Mouse (Mus musculus): ENCODE results near the gene Fermt2. TPM values are rescaled to one million over a fixed set of nuclear protein-coding genes. Genes with fewer than 3 reads are reported as not detected.

The Fermt2 gene
- polyA plus RNA-seq, 1 experiment: not detected

DNA sequence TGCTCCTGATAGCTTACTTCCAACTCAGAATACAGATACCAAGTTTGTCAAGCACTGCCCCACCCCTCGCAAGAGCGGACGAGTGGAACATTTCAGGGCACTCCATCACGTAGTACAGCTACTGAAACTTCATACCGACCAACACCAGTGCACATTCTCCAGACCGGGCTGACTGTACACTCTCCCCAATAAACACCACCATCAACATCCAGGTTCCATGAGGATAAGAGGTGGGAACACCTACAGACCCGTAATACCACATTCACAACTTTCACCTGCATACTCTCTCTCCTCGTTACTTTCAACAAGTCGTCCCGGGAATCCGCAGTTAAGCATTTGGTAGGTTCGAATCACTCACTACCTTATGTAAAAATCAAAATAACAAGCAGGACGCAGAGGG lies 1.1 kb downstream of the Fermt2 start:
- peaks cover 47% of the 10 kb centered on the region for H3K27me3 ChIP-seq (ENCODE audit: control insufficient read depth)
- TF ChIP-seq GATA1 (IDR thresholded peaks at IDR 0.05; ENCODE audit: low read length) (no peak), TAL1 (IDR thresholded peaks at IDR 0.05; ENCODE audit: low read length) (no peak)
- peak overlapping the region; percentile 61 for H3K4me3 ChIP-seq (replicated peaks)

DNA sequence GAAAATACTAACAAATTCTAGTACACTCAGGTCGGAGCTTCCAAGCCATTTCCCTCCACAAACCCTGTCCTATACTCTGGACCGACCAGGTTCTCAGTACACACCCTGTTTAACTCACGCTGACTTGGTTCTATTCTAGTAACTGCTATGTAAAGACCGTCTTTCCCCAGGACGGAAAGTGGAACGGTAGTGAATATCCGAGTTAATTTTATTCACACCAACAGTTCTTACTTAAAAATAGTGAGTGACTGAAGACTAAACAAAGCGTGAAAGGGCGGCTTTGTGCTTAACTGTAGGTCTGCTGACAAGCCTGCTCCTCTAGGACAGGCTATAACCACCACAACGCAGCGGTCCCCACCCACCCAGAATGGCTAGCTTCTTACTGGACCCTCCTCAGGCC lies 14.1 kb downstream of the Fermt2 start:
- Histone ChIP-seq H3K27me3 (ENCODE audit: control insufficient read depth) (no peaks in the 10 kb centered on the region), H3K36me3 (ENCODE audit: control insufficient read depth) (no peaks in the 10 kb centered on the region), H3K4me3 (replicated peaks) (no peak overlapping the region), H3K9me3 (ENCODE audit: control insufficient read depth, low read length) (no peaks in the 10 kb centered on the region), H3K4me1 (ENCODE audit: control insufficient read depth) (no peaks in the 10 kb centered on the region)
- TF ChIP-seq GATA1 (IDR thresholded peaks at IDR 0.05; ENCODE audit: low read length) (no peak), TAL1 (IDR thresholded peaks at IDR 0.05; ENCODE audit: low read length) (no peak)

More for the DNA sequence above, 1.1 kb downstream of the Fermt2 start:
- no peaks in the 10 kb centered on the region for H3K4me1 ChIP-seq (ENCODE audit: control insufficient read depth)
- H3K36me3 ChIP-seq (ENCODE audit: control insufficient read depth): no peaks in the 10 kb centered on the region
- no peaks in the 10 kb centered on the region; the same call in 1 of the 2 replicates for H3K9me3 ChIP-seq (ENCODE audit: control insufficient read depth, low read length)

DNA sequence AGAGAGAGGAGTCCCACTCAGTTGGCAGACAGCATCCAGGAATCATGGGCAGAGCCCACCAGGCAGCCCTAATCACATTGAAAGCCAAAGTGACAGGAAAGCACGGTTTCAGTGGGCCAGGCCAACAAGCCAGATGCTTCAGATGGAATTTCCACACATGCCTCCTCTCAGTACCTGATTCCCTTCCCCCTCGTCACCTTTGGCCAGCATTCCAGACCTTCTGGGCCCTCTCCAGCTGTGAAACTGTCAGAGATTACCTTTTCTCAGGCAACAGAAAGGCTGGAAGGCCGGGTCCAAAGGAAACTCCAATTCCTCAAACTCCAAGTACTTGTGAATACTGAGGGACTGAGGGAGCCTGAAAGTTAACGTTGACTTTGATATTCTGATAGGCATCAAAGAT lies 19.1 kb downstream of the Fermt2 start:
- Histone ChIP-seq H3K4me3 (replicated peaks) (no peak overlapping the region), H3K4me1 (ENCODE audit: control insufficient read depth) (no peaks in the 10 kb centered on the region), H3K36me3 (ENCODE audit: control insufficient read depth) (no peaks in the 10 kb centered on the region), H3K27me3 (ENCODE audit: control insufficient read depth) (no peaks in the 10 kb centered on the region), H3K9me3 (ENCODE audit: control insufficient read depth, low read length) (no peaks in the 10 kb centered on the region)
- TF ChIP-seq GATA1 (IDR thresholded peaks at IDR 0.05; ENCODE audit: low read length) (no peak), TAL1 (IDR thresholded peaks at IDR 0.05; ENCODE audit: low read length) (no peak)

DNA sequence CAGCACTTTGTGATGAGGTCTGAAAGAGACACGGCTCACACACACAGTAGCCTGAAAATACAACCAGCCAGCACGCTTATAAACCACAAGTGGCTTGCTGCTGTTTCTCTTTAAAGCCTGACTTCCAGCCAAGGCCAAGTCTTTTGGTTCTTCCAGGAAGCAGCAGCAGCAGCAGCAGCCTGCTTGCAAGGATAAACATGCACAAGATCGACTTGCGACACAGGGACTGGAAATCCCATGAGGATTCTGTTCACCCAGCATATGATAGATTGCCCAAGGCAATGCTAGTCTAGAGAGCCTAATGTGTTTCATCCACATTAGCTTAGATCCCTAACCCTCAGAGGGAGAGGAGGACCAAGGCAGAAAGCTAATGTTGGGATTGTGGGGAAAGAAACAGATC lies 22.0 kb downstream of the Fermt2 start:
- TF ChIP-seq GATA1 (IDR thresholded peaks at IDR 0.05; ENCODE audit: low read length) (no peak), TAL1 (IDR thresholded peaks at IDR 0.05; ENCODE audit: low read length) (no peak)
- Histone ChIP-seq H3K27me3 (ENCODE audit: control insufficient read depth) (no peaks in the 10 kb centered on the region), H3K36me3 (ENCODE audit: control insufficient read depth) (no peaks in the 10 kb centered on the region; the same call in 1 of the 2 replicates), H3K4me3 (replicated peaks) (no peak overlapping the region), H3K9me3 (ENCODE audit: control insufficient read depth, low read length) (no peaks in the 10 kb centered on the region), H3K4me1 (ENCODE audit: control insufficient read depth) (no peaks in the 10 kb centered on the region)

DNA sequence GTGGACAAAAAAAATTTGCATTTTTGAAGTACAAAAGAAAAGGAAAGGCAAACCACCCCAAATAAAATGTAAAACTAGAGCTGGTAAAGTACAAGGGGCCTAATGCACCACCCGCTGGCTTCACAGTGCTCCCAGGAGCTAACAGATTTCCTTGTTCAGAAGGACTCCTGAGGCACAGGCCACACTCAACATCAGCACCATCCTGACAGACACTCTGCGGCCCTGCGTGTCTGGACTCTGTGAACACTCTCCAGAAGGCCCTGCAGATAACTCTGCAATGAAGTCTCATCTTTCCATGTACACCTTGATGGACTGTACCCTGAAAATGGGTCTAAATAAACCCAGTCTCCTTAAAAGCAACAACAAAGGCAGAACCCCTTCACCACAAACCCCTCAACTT lies 22.5 kb downstream of the Fermt2 start:
- Histone ChIP-seq H3K9me3 (ENCODE audit: control insufficient read depth, low read length) (no peaks in the 10 kb centered on the region), H3K27me3 (ENCODE audit: control insufficient read depth) (no peaks in the 10 kb centered on the region), H3K4me3 (replicated peaks) (no peak overlapping the region), H3K36me3 (ENCODE audit: control insufficient read depth) (no peaks in the 10 kb centered on the region; the same call in 1 of the 2 replicates), H3K4me1 (ENCODE audit: control insufficient read depth) (no peaks in the 10 kb centered on the region)
- TF ChIP-seq TAL1 (IDR thresholded peaks at IDR 0.05; ENCODE audit: low read length) (no peak), GATA1 (IDR thresholded peaks at IDR 0.05; ENCODE audit: low read length) (no peak)

DNA sequence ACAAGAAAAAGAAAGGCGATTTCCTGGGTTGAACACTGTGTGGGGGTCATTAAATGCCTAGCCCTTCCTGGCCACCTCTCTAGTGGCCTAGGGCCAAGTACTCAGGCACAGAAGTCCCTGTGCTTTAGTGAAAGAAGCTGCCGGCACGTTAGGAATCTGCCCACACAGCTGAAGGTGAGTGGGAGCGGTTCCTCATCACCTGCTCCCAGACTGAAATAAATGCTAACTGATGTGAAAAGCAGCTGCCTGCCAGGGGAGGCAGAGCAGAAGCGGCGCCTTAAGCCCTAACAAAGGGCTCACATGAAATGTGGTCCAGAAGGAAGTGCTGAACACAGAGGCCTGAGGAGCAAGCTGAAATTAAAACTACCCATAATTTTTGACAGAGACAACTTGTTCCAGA lies 22.9 kb downstream of the Fermt2 start:
- Histone ChIP-seq H3K4me1 (ENCODE audit: control insufficient read depth) (no peaks in the 10 kb centered on the region), H3K27me3 (ENCODE audit: control insufficient read depth) (no peaks in the 10 kb centered on the region), H3K36me3 (ENCODE audit: control insufficient read depth) (no peaks in the 10 kb centered on the region; the same call in 1 of the 2 replicates), H3K9me3 (ENCODE audit: control insufficient read depth, low read length) (no peaks in the 10 kb centered on the region), H3K4me3 (replicated peaks) (no peak overlapping the region)
- TF ChIP-seq TAL1 (IDR thresholded peaks at IDR 0.05; ENCODE audit: low read length) (no peak), GATA1 (IDR thresholded peaks at IDR 0.05; ENCODE audit: low read length) (no peak)

DNA sequence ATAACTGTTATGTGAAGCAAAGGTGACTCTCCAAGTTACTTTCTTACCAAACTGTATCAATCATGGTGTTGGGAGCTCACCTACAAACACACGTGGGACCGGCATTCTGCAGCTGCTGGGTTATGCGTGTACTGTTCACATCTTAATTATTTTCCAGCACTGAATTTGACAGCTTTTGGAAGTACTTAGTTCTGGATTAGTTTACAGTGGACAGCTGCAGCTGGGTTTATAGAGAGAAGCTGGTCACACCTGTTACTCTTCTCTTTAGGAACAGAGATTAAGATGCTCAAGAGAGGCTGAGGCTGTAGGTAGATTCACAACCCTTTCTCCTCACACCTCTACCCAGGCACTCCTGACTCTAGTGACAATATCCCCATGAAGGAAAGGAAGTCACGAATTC lies 23.8 kb downstream of the Fermt2 start:
- Histone ChIP-seq H3K36me3 (ENCODE audit: control insufficient read depth) (no peaks in the 10 kb centered on the region; the same call in 1 of the 2 replicates), H3K9me3 (ENCODE audit: control insufficient read depth, low read length) (no peaks in the 10 kb centered on the region), H3K4me3 (replicated peaks) (no peak overlapping the region), H3K27me3 (ENCODE audit: control insufficient read depth) (no peaks in the 10 kb centered on the region), H3K4me1 (ENCODE audit: control insufficient read depth) (no peaks in the 10 kb centered on the region)
- TF ChIP-seq TAL1 (IDR thresholded peaks at IDR 0.05; ENCODE audit: low read length): no peak
- TF ChIP-seq GATA1 (IDR thresholded peaks at IDR 0.05; ENCODE audit: low read length): no peak

DNA sequence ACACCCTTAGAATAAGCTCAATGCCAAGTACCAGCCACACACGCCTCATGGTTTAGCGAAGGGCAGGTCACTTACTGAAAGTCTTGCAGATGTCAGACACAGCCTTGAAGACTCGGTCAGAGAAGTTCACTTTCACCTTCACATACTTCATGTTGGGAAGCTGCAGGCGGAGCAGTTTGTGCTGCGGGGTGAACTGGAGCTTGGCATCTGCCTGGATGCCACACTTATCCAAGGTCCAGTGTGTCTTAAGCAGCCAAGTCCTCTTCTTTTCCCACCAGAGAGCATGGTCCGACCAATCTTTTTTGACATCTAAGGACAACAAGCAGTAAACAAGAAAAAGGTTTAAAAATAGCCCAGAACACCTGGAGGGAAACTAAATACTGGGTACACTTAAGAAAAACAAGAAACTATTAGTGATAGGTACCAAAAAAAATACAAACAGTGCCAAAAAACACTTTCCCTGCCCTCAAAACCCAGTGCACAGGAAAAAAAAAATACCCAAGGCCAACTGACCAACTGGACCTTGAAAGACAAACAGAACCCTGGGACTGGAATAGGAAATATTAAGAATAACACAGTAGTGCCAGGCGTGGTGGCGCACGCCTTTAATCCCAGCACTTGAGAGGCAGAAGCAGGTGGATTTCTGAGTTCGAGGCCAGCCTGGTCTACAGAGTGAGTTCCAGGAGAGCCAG lies 25.4 kb downstream of the Fermt2 start:
- no peak for TF ChIP-seq GATA1 (IDR thresholded peaks at IDR 0.05; ENCODE audit: low read length)
- TF ChIP-seq TAL1 (IDR thresholded peaks at IDR 0.05; ENCODE audit: low read length): no peak
- no peak overlapping the region for H3K4me3 ChIP-seq (replicated peaks)
- no peaks in the 10 kb centered on the region for H3K4me1 ChIP-seq (ENCODE audit: control insufficient read depth)
- no peaks in the 10 kb centered on the region for H3K27me3 ChIP-seq (ENCODE audit: control insufficient read depth)
- H3K9me3 ChIP-seq (ENCODE audit: control insufficient read depth, low read length): no peaks in the 10 kb centered on the region
- H3K36me3 ChIP-seq (ENCODE audit: control insufficient read depth): no peaks in the 10 kb centered on the region; the same call in 1 of the 2 replicates

DNA sequence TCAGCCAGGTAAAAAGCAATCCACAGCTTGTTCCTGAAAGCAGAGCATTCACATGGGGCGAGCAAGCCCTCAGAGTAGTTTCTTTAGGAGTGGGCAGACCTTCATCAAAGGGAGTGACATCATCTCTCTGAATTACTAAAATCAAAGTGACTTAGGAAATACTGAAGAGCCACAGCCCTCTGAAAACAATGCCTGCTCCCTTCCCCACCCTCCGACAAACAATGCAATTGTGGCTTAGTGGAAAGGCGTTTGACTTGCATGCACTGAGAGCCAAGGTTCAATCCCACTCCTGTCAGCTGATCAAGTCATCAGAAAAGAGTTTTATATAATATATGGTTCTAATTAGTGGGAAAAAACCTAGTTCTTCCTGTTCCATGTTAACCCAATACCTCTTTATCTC lies 26.0 kb downstream of the Fermt2 start:
- H3K4me1 ChIP-seq (ENCODE audit: control insufficient read depth): no peaks in the 10 kb centered on the region
- no peak for TF ChIP-seq TAL1 (IDR thresholded peaks at IDR 0.05; ENCODE audit: low read length)
- no peaks in the 10 kb centered on the region for H3K9me3 ChIP-seq (ENCODE audit: control insufficient read depth, low read length)
- no peaks in the 10 kb centered on the region; the same call in 1 of the 2 replicates for H3K36me3 ChIP-seq (ENCODE audit: control insufficient read depth)
- no peak overlapping the region for H3K4me3 ChIP-seq (replicated peaks)
- H3K27me3 ChIP-seq (ENCODE audit: control insufficient read depth): no peaks in the 10 kb centered on the region

DNA sequence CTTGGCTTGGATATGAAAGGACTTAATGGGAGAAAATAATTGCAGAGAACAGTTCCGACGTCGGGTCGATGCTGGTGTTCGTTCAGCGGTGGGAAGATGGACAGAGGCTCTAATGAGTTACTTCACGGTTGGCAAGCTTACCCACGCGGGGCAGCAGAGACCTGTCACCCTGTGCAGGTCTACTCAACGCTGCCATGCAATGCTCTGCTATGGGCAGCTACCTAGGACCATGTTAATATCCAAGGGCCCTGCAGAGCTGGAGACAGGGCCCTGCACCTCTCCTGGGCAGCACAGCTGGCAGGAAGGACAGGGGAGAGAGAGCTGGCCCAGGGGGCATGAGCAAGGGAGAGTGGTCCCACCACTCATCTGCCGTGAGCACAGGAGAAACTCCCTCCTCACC lies 29.9 kb downstream of the Fermt2 start:
- Histone ChIP-seq H3K4me1 (ENCODE audit: control insufficient read depth) (no peaks in the 10 kb centered on the region), H3K9me3 (ENCODE audit: control insufficient read depth, low read length) (no peaks in the 10 kb centered on the region), H3K27me3 (ENCODE audit: control insufficient read depth) (no peaks in the 10 kb centered on the region), H3K4me3 (replicated peaks) (no peak overlapping the region), H3K36me3 (ENCODE audit: control insufficient read depth) (no peaks in the 10 kb centered on the region; the same call in 1 of the 2 replicates)
- TF ChIP-seq GATA1 (IDR thresholded peaks at IDR 0.05; ENCODE audit: low read length) (no peak), TAL1 (IDR thresholded peaks at IDR 0.05; ENCODE audit: low read length) (no peak)

All from erythroblast, embryonic 14.5 days (primary cell).